Mouse (Mus musculus) spleen, adult 2 months (tissue): ENCODE measurements at regions not wholly inside any gene's neighbourhood (a gene's known extent, or its start where the extent isn't known, plus 50 kb on each side); places are given as distances from the start of the nearest gene placed in this dataset.

ENCODE experiments used
- CTCF ChIP-seq: fragments of 200-500 bp; IDR thresholded peaks from 2 replicates; pipeline ENCODE4 v1.5.1; 2011; ENCODE audit warnings: mild to moderate bottlenecking, inconsistent platforms; ENCODE audit not compliant: insufficient read depth, insufficient read length, insufficient replicate concordance; ENCODE audit errors: extremely low read depth
- POLR2A ChIP-seq: fragments of 200-500 bp; IDR thresholded peaks from 2 replicates; pipeline ENCODE4 v1.6.1; 2011; ENCODE audit warnings: low read depth, low read length, inconsistent platforms

DNA sequence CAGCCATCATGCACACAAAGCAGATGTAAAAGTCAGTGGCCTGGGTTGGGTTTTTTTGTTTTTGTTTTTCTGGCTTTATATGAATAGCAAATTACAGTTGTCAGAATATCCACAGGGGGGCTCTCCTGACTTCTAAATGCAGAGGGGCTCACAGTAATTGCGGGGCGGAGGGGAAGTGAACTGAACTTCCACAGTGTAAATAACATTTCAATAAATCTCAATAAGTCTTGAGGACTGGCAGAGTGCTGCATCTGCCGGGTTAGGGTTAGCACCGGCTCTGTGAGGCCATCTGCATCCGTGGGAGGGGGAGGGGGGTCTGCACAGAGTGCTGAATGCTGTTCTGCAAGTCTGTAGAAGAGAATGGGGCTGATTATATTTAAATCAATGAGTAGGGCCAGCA, 50.3 kb upstream of the Arl4c start:
- TF ChIP-seq CTCF: no peak
- no peak for TF ChIP-seq POLR2A
